Mouse (Mus musculus) heart, adult 18-20 months (tissue): ENCODE measurements around the gene Fxr2. TPM values are rescaled to one million over a fixed set of nuclear protein-coding genes. Genes with fewer than 3 reads are reported as not detected.
"Not testable (repeated sequence)": the region's sequence is repeated elsewhere in the genome, so short reads cannot be mapped to it uniquely, and the experiment has no call there.

Source experiments
- DNase-seq, 2 experiments: peaks; one replicate each; pipeline ENCODE4 v3.0.0; 2021 to 2022; ENCODE audit warnings: mixed read lengths in 1 of 2
- total RNA-seq, 2 experiments: library from RNA; stranded (reverse); gene quantifications; 2 replicates each; pipeline ENCODE4 v1.2.3; 2021

Gene Fxr2
- total RNA-seq, 2 experiments from 2014 or later, result 91.3 to 97.2 TPM

DNA sequence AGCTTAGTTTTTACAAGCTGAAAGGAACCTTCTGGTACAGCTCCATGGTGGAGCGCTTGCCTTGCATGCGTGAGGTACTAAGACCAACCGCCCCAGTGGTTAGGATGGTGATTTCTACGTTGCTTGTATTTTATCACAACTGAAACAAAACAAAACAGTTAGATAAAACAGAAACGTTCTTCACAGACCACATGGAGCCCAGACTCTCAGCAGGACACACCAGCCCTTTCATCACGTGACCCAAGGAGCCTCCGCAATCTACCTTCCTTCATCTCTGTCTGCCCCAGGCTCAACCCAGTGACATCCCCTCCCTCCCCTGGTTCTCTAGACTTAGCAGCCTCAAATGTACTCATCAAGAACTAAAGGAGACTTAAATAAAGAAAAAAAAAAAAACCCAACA is 23.4 kb upstream of the Fxr2 start:
- no peak for DNase-seq

DNA sequence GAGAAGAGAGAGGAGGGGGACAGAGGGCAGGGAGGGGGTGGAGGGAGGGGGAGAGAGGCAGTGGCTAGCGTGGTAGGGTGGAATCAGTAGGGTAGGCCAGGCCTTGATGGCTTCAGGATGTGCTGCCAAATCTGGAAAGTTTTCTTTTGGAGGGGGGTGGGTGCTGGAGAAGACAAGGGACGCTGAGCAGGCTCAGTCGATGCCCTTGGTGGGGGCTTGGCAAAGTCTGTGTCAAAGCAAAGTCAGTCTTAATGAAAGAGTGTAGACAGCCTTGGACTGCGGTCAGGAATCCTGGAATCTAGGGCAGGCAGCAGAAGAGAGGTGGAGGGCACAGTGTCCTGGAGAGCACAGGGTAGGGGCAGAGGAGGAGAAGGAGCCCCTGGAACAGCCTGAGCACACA is 21.9 kb upstream of the Fxr2 start:
- no peak for DNase-seq

DNA sequence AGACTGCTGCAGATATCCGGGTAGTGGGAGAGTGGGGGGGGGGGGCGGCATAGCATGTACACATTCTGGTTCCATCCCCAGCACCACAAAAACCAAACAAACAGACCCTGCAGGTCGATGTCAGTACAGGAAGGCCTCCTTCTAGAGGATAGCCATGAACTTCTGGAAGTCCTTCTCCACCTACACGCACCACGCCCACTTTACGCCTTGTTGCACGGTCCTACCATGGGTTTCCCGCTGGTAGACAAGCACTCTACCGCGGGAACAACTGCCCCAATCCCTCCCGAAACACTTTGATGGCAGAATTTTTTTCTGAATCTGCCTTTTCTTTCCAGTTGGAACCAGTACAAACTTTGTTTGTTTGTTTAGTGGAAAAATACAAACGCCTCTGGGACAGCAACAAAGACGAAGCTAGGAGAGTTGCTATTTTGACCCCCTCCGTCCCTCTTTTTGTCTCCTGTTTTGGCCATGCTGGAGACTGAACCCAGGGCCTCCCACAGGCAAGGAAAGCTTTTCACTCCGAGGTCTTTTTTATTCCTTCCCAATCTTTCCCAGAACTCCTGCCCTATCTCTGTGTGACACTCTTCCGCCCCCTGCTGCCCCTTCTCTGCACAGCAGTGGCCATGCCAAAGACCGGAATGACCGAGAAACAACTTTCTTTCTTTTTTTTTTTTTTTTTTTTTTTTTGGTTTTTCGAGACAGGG is 19.1 kb upstream of the Fxr2 start:
- peak; percentile 85 to 95 for DNase-seq

DNA sequence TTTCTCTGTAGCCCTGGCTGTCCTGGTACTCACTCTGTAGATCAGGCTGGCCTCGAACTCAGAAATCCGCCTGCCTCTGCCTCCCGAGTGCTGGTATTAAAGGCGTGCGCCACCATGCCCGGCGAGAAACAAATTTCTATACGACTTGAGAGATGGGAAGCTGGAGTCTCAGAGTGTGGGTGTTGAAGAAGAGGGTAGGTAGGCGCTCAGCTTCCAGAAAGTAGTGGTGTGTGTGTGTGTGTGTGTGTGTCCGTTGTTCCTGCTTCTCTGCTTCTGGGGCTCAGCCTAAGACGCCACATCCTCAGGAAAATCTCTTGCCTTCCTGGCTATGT is 18.6 kb upstream of the Fxr2 start:
- DNase-seq, result not testable (repeated sequence)

DNA sequence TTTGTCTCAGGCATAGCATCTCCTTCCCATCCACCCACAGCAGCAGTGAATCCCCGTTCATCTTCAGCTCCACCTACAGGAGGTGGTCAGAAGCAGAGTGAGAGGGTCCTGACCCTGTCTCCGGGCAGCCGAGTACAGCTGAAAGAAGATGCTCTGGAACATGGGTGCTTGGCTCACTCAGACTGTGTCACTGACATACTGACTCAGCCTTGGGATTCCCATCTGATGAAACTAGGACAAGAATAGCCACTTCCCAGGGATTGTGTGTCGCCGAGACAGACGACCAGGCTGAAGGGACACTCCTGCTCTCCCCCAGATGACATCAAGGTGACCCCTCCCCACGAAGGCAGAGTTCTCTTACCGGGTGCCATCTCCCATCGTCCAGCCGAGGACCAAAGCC is 16.0 kb upstream of the Fxr2 start:
- DNase-seq, result no peak

DNA sequence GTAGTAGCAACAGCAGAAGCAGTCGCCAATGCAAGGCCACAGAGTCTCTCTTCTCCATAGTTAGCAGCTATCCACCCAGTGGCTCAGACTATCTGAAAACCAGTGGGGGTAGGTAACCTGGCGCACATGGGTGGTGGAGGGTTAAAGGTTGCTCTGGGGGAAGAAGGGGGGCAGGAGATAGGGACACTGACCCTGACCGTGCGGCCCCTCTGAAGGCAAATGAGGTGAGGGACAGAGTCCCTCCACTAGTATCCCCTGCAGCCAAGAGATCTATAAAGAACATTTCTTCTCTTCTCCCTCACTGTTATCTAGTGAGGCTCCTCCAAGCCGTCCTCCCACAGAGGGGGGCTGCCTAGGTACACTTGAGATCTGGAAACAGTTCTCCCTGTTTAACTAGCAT is 15.0 kb upstream of the Fxr2 start, which contains the start of gene Shbg:
Gene Shbg (minus strand): TSS at position 101 of the 400 bp plus-strand sequence.
- no peak for DNase-seq

DNA sequence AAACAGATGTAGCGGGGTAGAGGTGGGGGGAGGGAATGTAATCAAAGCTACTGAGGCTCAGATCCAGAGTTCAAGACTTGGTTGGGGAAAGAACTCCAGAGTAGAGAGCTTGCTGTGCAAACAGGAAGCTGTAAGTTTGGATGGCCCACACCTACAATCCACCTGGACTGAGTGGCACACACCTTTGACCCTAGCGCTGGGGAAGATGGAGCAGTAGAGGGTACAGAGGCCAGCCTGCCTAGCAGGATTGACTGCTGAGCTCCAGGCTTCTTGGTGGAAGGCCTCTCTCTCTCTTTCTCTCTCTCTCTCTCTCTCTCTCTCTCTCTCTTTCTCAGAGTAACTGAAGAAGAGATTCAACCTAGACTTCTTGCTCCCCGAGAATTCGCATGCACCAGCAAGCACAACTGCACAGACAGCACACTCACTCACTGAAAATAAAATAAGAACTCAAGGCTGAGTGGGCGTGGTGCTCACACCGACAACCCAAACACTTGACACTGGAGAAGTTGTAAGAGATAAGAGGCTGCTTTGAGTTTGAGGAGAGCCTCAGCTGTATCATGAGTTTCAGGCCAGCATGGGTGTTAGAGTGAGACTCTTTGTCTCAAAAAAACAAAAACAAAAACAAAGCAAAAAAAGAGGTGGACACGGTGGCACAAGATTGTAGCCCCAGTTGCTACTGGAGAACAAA is 12.3 kb upstream of the Fxr2 start:
- DNase-seq, result no peak

DNA sequence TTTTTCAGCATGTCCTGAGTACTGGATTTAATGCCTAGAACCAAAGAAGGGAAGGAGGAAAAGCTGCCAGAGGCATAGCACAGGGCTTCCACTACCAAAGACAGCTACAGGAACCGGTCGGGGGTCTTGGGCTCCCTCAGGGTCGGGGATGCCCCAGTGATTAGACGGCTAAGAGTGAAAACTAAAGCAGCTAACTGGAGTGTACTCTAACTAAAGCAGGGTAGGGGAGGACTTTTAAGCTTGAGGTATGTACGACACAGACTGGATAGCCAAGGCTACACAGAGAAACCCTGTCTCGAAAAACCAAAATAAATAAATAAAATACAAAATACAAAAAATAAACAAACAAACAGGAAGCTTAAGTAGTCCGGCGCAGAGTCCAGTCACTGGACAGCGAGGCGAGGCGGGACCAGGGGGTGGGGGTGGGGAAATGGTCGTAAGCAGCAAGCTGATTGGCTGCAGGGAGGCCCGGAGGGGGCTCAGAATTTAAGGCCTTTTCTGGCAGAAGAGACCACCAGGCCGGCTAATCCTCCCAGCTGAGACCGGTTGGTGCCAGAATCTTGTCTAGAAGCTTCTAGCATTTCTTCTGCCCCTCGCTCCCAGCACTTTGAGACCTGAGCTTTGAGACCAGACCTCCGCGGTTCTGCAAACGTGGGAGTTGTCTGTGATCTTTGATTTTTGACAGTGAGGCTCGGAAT is 11.1 kb upstream of the Fxr2 start, which contains the start of gene Sat2:
Gene Sat2 (plus strand): TSS at position 454 of the 698 bp plus-strand sequence.
- DNase-seq, result peak; percentile 65 to 78

DNA sequence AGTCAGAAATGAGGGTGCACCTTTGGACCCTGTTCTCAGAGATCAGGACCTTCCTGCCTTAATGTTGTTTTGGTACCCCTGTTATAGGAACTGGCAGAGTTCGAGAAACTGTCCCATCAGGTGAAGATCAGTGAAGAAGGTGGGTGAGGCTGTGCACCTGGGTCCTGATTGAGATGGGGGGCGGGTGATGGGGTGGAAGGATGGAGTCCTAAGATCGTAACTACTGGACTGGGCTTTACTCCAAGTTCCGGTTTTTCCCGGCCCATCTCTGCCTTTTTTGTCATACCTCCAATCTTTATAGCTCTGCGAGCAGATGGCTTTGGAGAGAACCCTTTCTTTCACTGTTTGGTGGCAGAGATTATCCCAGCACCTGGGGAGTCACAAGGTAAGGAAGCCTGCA is 10.4 kb upstream of the Fxr2 start:
- no peak for DNase-seq

DNA sequence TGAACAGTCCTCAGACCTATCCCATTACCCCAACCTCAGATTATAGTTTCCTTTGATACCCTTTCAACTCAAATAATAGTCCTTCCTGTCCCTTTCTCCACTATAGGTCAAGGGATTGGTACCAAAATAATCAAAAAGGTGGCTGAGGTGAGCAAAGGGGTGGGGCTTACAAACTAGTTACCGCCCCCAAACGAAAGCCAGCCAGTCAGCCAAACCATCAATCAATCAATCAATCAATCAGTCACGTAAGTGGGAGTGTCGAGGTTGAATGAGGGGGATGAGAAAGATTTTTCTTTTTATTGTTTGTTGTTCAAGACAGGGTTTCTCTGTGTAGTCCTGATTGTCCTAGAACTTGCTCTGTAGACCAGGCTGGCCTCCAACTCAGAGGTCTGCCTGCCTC is 9.8 kb upstream of the Fxr2 start:
- no peak for DNase-seq

DNA sequence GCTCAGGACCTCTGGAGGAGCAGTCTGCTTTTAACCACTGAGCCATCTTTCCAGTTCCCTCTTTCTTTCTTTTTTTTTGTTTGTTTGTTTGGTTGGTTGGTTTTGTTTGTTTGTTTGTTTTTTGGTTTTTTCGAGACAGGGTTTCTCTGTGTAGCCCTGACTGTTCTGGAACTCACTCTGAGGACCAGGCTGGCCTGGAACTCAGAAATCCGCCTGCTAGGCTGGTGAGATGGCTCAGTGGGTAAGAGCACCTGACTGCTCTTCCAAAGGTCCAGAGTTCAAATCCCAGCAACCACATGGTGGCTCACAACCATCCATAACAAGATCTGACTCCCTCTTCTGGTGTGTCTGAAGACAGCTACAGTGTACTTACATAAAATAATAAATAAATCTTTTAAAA is 8.5 kb upstream of the Fxr2 start:
- not testable (repeated sequence) for DNase-seq

DNA sequence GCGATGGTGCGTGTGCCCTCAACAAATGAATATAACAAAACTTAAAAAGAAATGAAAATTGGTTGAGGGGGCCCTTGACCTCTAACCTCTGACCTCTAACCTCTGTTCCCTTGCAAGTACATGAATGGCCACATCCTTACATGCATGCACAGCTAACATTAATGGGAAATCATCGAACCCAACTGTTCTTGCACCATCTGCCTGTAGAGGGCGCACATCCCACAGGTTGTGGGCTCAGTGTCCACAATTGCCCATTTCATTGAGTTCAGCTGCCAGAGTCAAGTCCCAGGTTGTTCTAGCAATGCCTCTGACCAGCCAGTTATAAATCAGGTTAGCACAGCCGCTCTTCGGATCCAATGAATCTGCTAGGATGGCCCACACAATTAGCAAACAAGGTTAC is 4.5 kb upstream of the Fxr2 start:
- peak; percentile 62 to 87 for DNase-seq

DNA sequence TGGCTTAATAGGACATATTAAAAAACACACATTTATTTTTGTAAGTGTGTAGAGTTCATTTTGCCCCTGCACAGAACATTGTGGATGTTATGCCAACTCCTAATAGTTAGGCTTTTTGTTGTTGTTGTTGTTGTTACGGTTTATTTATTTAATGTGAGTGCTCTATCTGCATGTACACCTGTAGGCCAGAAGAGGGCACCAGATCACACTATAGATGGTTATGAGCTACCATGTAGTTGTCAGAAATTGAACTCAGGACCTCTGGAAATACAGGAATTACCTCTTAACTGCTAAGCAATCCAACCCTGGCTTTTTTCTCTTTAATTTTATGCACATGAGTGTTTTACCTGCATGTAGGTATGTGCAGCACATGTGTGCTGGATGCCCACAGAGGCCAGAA is 3.0 kb upstream of the Fxr2 start:
- no peak for DNase-seq

DNA sequence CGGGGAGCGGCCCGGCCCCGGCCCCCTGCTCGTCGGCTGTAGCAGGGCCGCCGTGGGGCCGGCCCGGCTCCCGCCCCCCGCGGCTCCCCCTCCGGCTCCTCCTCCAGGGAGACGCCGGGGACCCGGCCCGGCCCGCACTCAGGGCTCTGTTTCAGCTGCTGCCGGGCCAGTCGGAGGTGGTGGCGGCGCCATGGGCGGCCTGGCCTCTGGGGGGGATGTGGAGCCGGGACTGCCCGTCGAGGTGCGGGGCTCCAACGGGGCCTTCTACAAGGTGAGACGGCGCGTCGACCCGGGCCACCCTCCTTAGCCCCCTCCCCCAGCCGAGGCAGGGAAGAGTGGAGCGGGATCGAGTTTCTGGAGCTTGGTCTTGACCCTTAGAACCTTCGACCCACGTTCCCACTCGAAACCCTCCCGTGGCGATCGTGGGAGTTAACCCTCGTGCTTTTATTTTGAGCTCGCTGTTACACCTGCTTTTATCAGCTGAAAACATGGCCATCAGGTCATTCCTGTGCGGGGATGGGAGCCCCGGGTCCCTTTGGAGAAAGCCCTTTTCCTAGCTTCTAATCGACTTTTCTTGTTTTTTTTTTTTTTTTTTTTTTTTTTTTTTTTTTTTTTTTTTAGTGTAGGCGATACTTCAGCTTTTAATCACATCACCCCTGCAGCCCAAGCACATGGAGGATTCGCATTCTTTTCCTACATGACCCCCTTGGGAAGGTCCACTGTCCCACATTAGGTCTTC is 507 bp downstream of the Fxr2 start:
- no peak for DNase-seq

DNA sequence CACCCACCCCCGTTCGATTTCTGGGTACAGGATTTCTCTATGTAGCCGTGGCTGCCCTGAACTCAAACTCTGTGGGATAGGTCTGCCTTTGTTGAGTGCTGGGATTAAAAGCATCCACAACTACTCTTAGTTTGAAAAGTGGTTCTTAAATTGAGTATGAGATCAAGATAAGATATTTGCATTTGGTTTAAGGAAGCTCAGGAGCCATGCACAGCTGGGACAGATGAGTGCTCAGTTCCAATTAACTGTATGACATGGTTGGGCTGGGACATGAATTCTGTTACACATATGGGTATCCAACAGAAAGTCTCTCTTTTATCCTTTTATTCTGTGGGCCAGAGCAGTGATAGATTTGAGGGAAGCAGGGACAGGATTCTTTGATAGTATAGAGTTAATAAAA is 2.7 kb downstream of the Fxr2 start:
- DNase-seq, result no peak

DNA sequence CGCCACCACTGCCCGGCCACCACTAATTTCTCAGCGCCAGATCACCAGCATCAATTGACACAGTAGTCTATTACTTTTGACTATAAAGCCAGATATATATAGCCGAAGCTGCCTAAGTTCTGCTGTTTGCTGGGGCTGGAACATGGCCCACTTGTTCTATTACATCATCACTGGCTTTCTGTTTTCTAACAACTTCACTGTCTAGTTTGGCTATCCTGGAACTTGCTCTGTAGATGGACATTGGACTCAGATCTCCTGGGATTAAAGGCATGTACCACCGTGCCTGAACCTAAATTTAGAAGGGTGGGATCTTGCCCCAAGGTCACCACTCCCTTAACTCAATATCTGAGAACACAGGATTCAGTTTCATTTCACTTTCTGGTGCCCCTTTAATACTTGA is 13.1 kb downstream of the Fxr2 start:
- DNase-seq, result no peak

DNA sequence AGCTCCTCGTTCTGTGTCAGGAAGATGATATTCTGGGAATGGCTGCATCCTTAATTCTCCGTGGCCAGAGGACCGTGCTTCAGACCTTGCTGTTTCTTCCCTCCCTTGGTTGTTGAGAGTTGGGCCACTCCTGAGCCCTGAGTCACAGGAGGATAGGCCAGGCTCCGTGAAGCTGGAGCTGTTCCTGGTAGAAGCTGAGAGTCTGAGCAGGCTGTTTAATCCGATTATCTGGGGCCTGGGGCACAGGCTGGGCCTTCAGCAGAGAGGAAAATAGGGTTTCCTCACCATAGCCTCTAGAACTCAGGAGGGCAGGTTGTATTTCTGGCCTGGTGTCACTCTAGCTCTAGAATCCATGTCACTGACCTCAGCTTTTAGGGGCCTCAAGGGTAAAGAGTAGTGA is 20.6 kb downstream of the Fxr2 start:
- DNase-seq, result no peak

DNA sequence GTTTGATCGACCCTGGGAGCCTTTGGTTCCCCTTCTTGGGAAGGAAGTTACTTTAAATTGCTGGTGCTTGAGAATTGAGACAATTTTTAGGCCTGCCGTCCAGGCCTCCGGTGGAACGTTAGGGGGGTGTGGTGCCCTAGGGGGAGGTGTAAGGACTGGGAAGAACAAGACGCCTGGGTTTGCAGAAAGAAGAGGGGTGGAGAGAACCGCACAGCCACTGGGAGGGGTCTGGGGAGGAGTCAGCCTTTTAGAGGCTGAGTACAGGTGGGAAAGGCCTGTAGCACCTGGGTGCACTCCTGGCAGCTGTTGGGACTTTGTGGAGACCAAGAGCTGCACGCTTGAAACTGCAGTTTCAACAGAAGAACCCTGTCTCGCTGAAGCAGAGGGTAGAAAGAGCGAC is 22.0 kb downstream of the Fxr2 start:
- DNase-seq, result no peak

DNA sequence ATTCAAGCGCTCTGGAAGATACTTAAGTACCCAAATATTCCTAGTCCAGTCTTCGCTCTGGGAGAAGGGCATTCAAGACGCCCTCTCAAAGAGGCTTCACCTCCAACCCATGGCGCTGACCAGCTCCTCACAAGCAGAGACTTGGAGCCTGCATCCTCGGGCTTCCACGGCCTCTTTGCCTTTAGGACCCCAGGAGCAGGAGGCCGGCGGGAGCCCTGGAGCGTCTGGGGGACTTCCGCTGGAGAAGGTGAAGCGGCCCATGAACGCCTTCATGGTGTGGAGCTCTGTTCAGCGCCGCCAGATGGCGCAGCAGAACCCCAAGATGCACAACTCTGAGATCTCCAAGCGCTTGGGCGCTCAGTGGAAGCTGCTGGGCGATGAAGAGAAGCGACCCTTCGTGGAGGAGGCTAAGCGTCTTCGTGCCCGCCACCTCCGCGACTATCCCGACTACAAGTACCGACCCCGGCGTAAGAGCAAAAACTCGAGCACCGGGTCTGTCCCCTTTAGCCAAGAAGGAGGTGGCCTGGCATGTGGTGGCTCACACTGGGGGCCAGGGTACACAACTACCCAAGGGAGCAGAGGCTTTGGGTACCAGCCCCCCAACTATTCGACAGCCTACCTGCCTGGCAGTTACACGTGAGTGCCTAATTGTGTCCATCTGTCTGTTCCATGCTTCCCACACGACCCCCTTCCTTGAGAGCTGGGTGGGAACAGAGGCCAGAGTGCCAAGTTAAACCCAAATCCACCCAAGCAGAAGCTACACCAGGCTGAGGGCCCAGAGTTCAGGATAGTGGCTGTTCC is 22.7 kb downstream of the Fxr2 start, which contains the start of gene Sox15:
Gene Sox15 (plus strand): TSS at position 51 of the 801 bp plus-strand sequence.
- peak; percentile 57 to 72 for DNase-seq

DNA sequence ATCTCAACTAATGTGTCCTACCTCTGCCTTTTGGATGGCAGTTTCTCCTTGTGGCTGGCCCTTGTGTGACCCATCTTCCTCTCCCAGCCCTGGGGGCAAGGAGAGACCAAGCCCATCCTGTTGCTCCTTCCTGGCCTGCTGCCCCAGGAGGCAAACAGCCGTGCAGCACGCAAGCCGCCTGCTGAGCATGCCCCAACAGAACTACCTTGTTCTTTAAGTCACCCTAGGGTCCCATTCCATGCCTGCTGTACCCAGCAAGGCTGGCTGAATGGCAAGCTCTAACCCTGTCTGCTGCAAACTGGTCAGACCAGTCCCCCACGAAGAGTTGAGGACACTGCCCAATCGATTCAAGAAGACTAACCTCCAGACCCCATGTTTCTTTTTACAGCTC is 23.3 kb downstream of the Fxr2 start:
- no peak for DNase-seq

DNA sequence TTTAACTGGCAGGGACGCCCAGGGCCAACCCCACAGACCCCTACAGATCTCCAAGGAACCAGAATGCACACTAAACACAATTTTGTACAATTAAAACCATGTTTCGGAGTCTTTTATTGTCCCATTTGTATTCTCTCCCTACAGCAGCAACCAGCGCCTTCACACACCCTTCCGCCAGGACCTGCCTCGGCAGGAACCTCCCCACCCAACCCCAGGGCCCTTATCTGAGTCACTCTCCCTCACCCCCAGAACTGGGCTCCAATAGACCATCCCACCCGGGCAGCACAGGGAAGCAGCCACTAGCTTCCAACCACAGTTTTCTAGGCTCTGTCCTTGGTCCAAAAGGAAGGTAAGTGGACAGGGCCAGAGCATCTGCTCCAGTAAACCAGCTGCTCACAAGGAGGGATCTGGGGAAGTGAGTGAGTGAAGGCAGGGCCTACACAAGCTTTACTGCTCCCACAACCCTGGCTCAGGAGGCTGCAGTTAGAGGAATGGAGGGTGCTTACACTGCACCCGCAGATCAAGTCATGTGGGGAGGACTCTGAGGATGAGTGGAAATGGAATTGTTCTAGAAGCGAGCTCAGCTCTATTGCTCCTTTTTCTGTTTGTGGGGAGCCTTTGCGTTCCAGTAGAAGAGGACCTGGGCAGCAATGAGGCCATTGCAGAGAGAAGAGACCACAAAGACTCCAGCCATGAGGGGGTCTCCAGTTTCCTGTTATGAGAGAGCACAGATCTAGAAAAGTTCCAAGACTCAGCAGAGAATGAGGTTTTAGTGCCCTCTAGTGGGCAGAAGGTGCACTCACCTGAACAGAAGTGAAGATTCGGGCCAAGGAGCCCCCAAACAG is 24.0 kb downstream of the Fxr2 start:
- peak; percentile 22 to 66 for DNase-seq
